Mouse (Mus musculus) left cerebral cortex, adult 8-10 months (tissue): ENCODE measurements at regions not wholly inside any gene's neighbourhood (a gene's known extent, or its start where the extent isn't known, plus 50 kb on each side); places are given as distances from the start of the nearest gene placed in this dataset.
A peak's percentile ranks its signal among the peaks of the same experiment; 100 is the strongest.

Experiments used
- DNase-seq, 2 experiments: peaks; one replicate each; pipeline ENCODE4 v3.0.0; 2022; ENCODE audit warnings: low spot score in 2 of 2

DNA sequence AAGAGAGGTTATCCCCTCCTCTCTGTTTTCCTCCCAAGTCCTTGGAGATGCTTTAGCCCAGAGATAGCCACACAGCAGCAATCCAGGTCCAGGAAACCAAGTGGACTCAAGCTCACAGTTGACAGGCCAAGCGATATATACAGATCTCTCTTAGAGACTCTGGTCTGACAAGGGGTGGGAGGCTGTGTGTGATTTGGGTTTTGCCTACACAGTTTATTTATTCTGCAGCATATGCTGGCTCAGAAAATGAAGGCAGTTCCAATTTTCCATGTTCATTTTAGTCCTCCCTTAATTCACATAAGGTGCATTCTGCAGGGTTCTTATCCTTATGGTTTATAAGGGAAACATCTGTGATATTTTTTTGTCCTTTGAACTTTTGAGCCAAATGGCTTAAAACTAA, 595.0 kb upstream of the Apob start:
- DNase-seq: peak in 1 of 2 experiments; percentile 9

DNA sequence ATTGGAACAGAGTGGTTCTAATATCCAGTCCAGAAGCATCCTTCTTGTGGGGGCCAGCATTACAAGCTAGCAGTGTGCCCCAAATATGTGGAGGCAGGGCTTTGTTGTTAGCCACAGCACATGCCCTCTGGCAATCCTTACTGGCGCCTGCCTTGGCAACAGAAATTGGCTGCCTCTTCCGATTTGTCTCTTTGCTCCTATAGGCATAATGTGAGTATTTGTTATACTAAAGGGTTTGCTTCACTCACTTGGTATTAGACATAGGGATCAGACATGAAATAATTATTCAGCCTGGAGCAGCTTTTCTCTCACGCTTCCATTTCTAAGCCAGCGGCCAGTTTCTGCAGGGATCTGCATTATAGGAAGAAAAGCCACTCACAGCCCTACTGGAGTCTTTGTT, 573.6 kb upstream of the Apob start:
- no peak for DNase-seq

DNA sequence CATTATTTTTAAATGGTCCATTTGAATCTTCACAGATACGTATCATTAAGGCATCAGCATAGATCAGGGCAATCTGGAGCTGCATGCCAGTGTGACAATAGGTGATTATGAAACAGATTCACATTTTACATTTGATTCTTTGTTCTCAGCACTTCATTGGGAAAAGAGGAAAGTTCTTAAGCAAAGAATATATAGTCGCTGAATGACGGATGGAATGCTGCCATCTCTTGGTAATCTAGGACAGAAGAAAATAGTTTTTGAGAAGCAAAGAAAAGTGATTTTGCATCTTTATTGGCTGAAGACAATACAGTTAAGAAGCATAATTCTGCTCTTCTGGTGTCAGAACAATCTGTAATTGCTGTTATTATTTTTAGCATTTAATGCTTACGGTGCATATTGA, 565.6 kb upstream of the Apob start:
- no peak for DNase-seq

DNA sequence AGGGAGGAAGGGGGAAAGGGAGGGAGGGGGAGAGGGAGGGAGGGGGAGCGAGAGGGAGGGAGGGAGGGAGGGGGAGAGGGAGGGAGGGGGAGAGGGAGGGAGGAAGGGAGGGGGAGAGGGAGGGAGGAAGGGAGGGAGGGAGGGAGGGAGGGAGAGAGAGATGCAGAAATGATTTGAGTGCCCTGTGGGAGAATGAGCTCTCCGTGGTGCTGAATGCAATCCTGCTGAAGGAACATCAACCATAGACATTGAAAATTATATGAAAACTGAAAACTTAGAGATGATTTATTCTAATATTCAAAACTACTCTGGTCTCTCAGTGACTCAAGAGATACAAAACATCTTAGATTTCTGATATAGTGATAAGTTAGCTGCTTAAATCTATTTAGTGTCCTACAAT, 557.2 kb upstream of the Apob start:
- no peak for DNase-seq

DNA sequence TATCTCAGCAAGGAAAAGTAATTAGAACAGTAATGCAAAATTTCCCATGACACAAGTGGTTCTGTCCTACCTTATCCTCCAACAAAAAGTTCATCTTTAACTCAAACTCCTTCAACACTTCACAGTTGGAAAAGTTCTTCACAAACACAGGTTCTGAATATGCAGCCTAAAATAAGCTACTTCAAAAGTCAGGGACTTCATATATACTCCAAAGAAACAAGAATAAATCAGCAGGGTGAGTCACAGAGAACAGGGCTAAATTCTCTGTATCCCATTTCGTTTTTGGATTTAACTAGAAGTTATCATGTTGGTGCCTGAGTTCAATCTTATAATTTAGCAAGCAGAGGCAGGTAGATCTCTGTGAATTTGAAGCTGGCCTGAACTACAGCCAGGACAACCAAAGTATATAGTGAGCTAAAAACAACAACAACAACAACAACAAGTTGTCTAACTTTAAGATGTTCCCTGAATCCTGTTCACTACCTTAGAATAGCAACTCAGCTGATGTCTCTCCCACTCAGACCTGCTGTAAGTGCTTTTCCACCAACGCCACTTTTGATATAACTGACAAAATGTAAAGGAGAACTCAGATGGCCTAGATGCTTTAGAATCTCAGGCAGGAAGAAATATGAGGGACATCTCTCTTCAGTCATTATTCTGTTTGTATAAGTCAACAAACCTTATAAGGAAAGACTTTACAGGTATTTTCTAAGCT, 555.5 kb upstream of the Apob start:
- peak in 1 of 2 experiments; percentile 11 for DNase-seq

DNA sequence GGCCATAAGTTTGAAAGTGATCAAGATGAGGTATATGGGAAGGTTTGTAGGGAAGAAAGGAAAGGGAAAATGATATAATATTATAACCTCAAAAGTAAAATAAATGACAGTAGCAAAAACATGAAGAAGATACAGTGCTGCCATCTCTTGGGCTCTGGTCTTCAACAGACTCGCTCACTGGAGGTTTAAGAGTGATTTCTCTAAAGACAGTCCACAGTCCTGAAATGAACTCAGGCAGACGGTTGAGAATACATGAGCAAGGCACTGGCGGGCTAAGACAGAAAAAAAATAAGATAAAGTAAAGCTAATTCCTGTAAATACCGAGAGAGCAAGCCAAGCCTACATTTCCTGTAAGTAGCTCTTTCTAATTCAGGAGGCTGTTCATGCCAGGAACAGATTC, 546.5 kb upstream of the Apob start:
- no peak for DNase-seq

DNA sequence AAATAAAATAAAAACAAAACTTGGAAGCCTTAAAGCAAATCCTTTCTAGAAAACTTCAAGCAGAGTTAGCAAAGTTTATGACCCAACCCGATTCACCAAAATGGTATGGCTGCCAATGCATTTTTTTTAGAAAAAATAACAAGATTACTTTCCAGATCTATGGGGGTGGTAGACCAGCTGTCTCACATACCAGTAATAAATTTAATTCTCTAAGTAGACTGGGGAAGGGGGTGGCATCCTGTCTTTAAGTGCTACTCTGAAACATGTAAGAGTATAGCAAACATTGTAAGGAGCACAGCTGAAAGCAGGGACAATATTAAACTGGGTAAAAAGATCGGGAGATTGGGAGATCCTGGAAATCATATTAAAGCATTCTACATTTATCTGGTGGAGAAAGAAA, 532.2 kb upstream of the Apob start:
- no peak for DNase-seq

DNA sequence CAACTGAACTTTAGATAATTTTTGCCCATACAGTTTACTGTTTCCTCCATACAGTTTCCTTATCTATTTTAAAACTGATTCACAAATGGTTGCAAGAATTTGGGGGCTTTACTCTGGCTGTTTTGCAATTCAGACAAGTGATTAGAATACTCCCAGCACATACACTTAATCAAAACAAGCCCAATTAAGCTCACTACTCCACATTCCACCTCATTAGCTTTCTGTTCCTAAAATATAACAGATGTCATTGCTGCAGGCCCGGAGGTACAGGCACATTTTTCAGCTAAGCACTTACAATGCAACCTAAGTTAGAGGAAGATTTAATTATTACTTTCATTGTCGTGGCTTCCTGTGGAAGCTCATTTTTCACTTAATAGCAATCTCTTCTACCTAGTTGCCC, 526.9 kb upstream of the Apob start:
- no peak for DNase-seq

DNA sequence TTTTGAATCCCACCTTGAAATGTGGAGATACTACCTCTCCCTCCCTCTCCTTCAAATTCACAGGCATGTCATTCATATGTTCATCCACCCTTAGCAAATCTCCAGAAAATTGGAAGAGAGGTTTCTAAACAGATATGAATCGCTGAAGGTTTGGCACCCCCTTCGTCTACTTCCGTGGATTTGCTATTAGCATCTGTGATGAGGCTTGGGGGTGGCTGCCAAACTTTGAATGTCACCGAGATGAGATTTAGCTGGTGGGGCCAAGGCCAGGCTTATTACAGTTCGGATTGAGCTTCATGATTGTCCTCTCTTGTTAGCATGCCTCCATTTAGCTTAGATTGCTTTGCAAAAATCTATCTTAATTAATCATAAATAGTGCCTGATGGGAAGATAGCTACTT, 520.4 kb upstream of the Apob start:
- no peak for DNase-seq

DNA sequence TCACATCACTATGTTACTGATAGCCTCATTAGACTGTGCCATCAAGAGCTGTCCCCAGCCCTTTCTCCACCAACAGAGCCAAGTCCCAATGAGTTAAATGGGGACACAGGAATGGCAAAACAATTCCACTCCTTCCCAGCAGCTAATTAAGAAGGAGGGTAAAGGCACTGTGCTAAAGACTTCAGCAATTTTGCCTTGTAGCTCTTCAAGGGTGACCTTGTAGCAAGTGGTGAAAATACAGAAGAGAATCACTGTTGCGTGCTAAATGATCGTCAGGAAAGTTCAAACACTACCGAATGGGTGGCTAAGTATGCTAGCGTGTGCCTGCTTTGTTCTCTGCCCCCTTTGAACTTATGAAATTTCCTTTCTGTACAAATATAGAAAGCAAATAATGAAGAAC, 519.9 kb upstream of the Apob start:
- no peak for DNase-seq

DNA sequence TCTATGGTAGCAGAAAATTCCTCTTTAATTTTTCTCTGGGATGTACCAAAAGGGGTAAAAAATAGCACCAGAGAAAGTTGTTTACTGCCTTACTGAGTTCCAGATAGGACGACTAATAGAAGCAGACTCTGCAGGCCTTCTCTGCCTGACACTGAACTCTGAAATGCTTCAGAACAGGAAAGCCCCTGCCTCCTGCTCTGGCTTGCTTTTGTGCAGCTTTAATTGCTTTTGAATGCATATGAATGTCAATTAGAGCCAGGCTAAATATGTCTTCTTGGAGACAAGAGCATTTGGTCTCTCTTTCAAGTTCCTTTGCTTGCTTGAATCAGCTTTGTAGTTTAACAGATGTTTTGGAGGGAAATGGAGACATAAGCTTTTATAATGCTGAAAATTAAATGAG, 512.5 kb upstream of the Apob start:
- DNase-seq: no peak

DNA sequence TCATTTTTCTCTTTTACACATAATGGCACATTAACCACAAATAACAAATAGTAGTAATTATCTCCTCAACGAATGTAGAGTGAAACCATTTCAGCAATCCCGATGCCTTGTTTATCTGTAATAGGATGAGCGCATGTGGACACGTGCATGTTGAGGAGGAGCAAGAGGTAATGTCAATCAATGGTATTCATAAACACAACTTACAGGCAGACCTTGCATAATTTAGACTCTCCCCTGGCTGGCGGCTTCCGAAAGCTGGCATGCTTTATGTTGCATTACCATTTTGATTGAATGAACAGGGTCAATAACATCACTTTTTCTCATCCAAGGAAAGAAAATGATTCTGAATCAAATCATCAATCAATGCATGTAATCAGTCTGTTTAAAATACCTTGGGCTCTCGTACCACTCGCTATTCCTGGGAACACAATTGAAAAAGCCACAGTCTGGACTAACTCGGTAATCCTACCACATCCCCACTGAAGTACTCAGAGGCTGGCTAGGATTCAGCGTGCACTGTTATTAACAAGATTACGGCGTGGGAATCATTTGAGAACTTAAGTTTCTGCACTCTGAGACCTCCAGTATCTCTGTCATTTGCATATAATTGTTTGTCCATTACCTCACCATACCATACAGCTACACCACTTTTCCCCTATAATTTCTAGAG, 464.7 kb upstream of the Apob start:
- no peak for DNase-seq

DNA sequence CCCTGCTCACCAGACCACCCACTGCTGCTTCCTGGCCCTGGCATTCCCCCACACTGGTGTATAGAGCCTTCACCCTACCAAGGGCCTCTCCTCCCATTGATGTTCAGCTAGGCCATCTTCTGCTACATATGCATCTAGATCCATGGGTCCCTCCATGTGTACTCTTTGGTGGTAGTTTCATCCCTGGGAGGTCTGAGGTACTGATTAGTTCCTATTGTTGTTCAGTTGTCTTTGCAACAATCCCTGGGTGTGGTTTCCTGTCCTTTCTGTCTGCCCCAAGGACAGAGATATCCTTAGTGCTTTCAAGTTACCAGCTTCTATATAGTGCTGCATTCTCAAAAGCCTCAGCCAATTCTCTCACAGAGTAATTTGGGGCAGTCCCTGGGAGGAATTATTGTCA, 440.1 kb upstream of the Apob start:
- DNase-seq: no peak

DNA sequence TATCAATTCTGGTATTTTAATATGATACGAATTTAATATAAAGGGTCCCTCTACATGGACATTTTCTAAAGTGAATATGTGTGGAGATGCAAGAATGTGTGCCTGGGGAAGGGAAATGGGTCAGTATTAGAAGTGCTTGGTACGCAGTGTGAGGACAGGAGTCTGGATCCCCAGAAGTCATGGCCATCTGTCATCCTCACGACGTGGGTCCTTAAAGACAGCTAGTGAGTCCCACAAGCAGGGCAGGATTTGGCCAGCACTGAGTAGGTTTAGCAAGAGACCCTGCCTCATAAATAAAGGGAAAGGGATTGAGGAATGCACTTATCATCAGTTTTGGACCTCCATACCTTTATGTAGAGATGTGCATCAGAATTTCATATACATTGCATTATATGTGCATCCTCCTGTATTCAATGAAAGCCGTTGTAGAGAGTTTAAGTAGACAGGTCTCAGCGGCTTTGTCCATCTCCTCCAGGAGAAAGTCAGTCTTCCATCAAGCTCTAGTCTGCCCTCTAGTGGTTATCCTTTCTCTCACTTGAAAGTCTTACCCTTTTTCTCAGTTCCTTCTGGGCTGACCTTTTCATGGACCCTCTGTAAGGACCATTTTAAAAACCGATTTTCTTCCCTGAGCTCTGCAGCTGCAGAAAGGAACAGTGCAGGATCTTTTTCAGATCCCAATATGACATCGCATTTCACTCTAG, 434.0 kb upstream of the Apob start:
- DNase-seq: no peak

DNA sequence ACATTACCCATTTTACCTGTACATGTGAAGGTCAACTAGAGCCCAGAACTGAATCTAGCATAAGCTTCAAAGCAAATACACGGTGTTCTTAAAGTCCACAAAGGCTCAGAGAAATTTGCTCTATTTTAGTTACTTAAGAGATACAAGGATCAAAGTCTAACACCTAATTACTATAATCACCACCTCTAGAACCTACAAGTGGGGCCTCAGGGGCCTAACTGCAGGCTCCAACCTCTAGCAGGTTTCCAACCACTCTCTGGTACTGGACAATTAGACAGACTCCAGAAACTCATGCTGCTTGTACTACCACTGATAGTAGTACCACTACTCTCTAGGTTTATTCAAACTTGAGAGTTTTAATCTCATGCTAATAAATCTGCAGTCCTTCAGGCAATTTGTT, 428.7 kb upstream of the Apob start:
- no peak for DNase-seq

DNA sequence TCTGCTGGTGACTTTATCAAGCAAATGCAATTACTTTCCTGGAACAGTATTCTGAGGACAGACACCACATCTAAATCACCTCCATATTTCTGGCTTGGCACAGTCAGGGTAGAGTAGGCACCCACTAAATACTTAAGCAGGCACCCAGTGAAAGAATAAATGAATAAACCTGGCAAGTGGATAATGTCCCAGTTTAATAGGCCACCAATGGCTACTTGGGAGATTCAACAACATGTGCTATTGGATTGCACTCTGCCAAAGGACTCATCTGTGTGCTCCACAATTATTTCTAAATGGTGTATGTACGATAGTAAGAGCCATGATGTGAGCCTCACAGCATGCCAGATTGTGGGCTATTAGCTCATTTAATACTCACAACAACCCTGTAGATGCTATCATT, 417.2 kb upstream of the Apob start:
- no peak for DNase-seq

DNA sequence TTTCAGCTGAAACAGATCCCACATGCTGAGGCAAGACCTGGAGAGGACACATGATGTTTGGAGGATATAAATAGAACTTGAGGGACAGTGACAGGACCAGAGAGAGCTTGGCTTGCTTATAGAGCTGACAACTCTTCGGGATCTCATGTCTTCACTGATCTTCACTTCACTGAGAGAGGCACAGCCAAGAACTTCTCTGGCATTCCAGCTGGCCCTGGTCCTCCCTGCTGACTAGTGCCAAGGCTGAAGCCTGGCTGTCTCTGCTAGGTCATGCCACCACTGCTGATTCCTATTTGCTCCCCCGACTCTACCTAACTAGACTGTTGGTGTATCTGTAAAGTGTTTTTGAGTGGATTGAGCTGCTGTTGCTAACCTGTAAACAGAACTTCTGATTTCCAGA, 401.4 kb upstream of the Apob start:
- DNase-seq: no peak

DNA sequence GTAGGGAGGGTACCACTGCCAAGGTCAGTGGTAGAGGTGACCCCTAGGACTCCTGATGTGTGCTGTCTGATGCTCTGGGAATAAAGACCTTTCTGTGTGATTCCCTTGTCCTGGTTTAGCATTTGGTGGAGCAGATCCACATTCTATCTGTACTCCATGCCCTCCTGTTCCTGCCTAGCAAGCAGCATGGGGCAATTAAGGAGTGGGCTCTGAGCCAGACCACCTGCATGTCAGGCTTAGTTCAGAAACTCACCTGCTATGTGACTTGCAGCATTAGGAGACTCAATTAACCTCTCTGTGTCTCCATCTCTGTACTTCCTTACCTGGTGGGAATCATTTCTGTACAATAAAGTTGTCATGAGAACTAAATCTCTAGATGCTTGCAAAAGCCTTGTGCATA, 389.9 kb upstream of the Apob start:
- DNase-seq: no peak

DNA sequence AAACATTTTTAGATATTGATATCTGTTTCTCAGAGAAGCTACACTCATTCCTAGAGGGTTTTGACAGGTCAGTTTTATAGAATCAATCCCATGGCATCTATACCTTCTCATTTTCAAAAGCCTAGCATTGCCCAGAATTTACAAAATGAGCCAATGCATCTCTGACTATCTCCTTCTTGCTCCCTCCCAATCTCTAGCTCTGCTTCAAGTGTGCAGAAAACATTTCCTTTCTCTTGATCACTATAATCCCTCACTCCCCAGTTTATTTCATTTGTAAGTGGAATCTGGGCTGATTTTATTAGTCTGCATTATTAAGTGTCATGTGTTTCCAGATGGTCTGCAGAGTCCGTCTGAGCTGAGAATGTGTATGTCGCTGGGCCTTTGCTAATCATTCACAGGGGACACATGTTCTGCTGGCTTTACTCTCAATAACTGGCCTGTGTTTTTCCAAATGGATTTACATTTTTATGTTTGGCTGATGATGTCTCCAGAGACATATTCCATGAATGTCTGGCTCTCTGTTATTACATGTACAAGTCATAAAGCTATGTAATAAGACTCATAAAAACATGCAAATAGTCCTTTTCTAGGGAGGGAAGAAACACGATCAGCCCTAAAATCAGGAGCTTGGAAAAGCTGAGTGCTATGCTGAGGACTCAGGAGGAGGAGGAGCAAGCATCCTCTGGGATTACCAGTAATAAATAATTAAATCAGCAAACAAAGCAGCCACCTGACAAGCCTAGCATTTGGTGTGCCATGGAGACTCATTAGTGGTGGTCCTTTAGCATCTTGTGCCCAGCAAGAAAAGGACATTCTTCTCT, 366.0 kb upstream of the Apob start:
- DNase-seq: no peak

DNA sequence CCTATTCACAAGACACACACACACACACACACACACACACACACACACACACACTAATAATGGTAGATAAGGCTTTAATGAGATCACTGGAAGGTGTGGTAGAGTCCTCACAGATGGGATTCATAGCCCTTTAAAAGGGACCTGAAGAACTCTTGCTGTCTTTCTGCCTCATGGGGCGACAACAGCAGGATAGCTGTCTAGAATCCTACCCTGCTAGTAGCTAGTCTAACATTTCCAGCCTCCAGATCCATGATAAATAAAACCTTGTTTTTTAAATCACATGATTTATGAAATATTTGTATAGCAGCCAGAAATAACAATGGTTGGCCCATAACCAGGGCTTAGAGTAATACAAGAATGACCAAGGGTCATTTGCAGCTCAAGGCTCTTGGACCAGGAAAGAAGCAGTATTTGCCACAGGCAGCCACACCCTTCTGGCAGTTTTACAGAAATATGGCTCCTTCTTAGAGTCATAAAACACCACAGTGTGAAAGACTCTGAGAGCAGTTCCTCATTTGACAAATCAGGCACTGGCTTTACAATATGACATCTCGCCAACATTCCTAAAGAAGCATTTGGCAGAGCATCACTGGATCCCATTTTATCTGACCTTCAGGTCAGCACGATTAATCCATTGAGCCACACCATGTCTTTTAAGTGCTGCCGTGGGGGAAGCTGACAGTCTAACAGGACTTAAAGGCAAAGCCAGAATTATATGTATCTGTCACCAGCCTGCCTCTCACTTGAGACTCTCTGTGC, 340.9 kb upstream of the Apob start:
- DNase-seq: no peak

DNA sequence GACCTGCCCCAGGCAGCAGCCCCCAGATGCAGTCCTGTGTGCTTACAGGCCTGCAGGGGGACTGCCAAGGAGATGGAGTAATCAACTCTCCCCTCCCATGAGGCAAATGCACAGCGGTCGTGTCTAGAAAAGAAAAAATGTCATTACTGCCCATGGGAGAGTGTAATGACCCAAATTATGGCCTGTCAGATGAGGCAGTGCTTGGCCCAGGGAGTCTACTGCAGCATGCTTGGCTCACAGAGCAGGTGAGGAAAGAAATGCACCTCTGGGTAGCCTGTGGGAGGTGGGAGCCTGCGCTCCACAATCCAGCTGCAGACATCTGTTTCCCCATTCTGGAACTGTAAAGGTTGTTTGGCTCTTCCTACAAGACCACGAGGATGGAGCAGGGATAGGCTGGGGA, 339.8 kb upstream of the Apob start:
- DNase-seq: no peak
